Mouse (Mus musculus): ENCODE results near the gene Wnt4. TPM values are rescaled to one million over a fixed set of nuclear protein-coding genes. Genes with fewer than 3 reads are reported as not detected.

The Wnt4 gene
- polyA plus RNA-seq, 1 experiment: 0.05 TPM

DNA sequence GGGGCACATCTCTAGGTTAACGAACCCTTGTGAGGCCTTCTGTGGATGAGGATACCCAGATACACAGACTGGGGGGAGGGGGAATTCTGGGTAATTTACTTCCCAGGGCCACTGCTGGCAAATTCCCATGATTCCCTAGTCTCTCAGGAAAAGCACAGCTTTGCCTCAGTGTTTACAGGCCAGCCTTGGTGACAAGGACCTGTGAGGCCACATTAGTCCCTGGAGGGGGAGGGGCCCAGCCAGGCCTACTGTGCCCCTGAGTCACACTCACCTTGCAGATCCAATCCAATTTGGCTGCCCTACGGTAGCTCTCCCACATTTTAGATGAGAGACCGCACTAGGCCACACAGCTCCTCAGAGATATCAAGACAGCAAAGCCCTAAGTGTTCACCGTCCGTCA, 12.2 kb upstream of the Wnt4 start:
- no peaks in the 10 kb centered on the region for H3K36me3 ChIP-seq (ENCODE audit: control insufficient read depth, insufficient read depth, low read length)
- no peaks in the 10 kb centered on the region for H3K27me3 ChIP-seq (ENCODE audit: control insufficient read depth, insufficient read depth, low read length)
- no peaks in the 10 kb centered on the region for H3K4me1 ChIP-seq (ENCODE audit: control insufficient read depth, insufficient read depth, insufficient read length)
- no peak for DNase-seq (ENCODE audit: low read depth in 1 of 2, low spot score in 2 of 2)
- no peak for TF ChIP-seq POLR2A (IDR thresholded peaks at IDR 0.05; ENCODE audit: low read depth, low read length)
- no peak for TF ChIP-seq CTCF (IDR thresholded peaks at IDR 0.05; ENCODE audit: extremely low read depth, insufficient read depth, insufficient read length, insufficient replicate concordance)
- 90% methylated on average over 5 of the region's 5 CpGs for WGBS
- no peak overlapping the region for H3K27ac ChIP-seq (ENCODE audit: insufficient read depth, low read length)
- no peak overlapping the region for H3K4me3 ChIP-seq (ENCODE audit: extremely low read depth, insufficient read depth, insufficient read length)

DNA sequence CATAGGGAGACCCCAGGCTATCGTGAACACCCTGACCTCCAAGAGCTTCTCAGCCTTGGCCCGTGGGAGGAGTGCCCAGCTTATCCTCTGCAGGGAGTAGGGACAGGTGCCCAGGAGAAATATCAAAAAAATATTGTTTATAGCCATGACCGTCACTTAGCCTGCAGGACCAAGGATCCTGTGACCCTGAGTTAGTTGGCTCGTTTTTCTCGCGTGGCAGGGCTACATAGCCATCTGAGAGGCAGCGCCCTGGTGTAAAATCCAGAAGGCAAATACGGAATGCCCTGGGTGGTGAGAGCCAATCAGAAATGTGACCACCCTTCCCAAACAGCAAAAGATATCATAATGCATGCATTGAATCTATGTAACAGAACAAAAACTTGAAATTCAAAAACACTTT, 8.7 kb upstream of the Wnt4 start:
- TF ChIP-seq CTCF (IDR thresholded peaks at IDR 0.05; ENCODE audit: extremely low read depth, insufficient read depth, insufficient read length, insufficient replicate concordance): no peak
- TF ChIP-seq POLR2A (IDR thresholded peaks at IDR 0.05; ENCODE audit: low read depth, low read length): no peak
- WGBS: 88% methylated on average over 8 of the region's 8 CpGs
- Histone ChIP-seq H3K4me3 (ENCODE audit: extremely low read depth, insufficient read depth, insufficient read length) (no peak overlapping the region), H3K4me1 (ENCODE audit: control insufficient read depth, insufficient read depth, insufficient read length) (no peaks in the 10 kb centered on the region), H3K27me3 (ENCODE audit: control insufficient read depth, insufficient read depth, low read length) (no peaks in the 10 kb centered on the region), H3K36me3 (ENCODE audit: control insufficient read depth, insufficient read depth, low read length) (no peaks in the 10 kb centered on the region), H3K27ac (ENCODE audit: insufficient read depth, low read length) (no peak overlapping the region)
- DNase-seq (ENCODE audit: low read depth in 1 of 2, low spot score in 2 of 2): no peak

DNA sequence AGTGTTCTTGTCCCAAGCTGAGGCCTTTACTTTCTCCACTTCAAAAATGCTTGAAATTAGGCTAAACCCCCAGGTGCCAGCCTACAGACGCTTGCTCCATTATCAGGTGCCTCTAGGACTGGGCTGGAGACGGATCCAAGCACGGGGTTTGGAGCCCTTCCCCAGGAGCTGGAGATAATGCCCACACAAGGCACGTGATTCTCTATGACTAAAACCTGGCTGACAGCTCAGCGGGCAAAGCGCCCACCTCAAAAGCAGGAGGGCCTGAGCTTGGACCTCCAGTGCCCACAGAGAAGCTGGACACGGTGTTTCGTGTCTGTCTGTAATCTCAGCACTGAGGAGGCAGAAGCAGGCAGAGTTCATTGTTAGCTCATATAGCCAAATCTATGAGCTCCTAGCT, 5.4 kb upstream of the Wnt4 start:
- Histone ChIP-seq H3K36me3 (ENCODE audit: control insufficient read depth, insufficient read depth, low read length) (no peaks in the 10 kb centered on the region), H3K4me1 (ENCODE audit: control insufficient read depth, insufficient read depth, insufficient read length) (no peaks in the 10 kb centered on the region), H3K27me3 (ENCODE audit: control insufficient read depth, insufficient read depth, low read length) (peaks cover 3% of the 10 kb centered on the region; the same call in 1 of the 2 replicates), H3K4me3 (ENCODE audit: extremely low read depth, insufficient read depth, insufficient read length) (no peak overlapping the region), H3K27ac (ENCODE audit: insufficient read depth, low read length) (no peak overlapping the region)
- no peak for DNase-seq (ENCODE audit: low read depth in 1 of 2, low spot score in 2 of 2)
- TF ChIP-seq POLR2A (IDR thresholded peaks at IDR 0.05; ENCODE audit: low read depth, low read length): no peak
- TF ChIP-seq CTCF (IDR thresholded peaks at IDR 0.05; ENCODE audit: extremely low read depth, insufficient read depth, insufficient read length, insufficient replicate concordance): no peak
- WGBS: 87% methylated on average over 8 of the region's 8 CpGs

DNA sequence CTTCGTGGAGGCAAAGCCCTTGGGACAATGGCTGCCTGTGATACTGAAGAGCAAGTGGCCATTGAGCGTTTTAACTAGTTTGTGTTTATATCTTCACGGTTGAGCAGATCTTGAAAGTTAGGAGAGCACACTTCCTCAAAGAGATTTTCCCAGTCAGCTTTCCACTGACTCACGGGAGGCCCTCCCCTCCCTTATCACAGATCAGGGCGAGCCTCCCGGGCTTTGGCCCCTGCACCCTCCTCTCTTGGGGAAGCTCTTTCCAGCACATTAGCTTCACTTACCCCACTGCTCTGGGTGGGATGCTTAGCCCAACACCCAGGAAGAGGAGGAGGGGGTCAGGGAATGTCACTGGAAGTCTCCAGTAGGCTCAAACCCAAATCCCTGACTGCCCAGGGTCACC, 3.0 kb upstream of the Wnt4 start:
- peaks cover 18% of the 10 kb centered on the region for H3K27me3 ChIP-seq (ENCODE audit: control insufficient read depth, insufficient read depth, low read length)
- WGBS: 55% methylated on average over 6 of the region's 6 CpGs
- TF ChIP-seq POLR2A (IDR thresholded peaks at IDR 0.05; ENCODE audit: low read depth, low read length): no peak
- TF ChIP-seq CTCF (IDR thresholded peaks at IDR 0.05; ENCODE audit: extremely low read depth, insufficient read depth, insufficient read length, insufficient replicate concordance): no peak

DNA sequence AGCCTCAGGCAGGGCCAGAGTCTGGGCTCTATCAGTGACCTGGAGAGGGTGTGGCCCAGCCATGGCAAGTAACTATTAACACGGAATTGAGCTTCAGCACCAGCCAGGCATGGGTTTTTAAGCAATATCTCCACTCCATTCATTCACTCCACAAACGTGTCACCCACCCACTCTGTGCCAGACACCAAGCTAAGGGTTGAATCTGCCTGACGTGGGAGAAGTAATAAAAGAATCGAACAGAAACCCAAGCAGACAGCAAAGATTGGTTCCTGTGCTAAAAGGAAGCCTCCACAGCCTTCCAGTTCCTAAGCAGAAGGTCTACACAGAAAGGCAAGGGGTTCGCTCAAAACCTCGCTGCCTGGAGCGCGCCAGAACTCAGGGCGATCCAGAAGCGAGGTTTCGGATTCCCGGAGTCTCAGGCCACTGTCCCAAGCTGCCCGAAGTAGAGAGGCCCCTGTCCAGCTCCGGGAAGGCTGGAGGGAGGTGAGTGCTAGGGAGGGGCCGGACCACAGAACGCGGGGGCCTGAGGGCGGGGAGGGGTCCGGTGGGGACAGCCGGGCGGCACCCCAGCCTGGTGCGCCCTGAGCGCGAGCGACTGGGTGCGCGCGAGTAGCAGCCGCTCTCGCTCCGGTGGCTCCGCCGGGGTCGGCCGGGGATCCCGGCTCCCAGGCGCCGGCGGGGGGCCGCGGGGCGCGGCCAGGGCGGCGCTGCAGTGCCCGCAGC, 685 bp upstream of the Wnt4 start:
- TF ChIP-seq CTCF (IDR thresholded peaks at IDR 0.05; ENCODE audit: extremely low read depth, insufficient read depth, insufficient read length, insufficient replicate concordance) (no peak), POLR2A (IDR thresholded peaks at IDR 0.05; ENCODE audit: low read depth, low read length) (no peak)
- Histone ChIP-seq H3K4me1 (ENCODE audit: control insufficient read depth, insufficient read depth, insufficient read length) (peaks cover 3% of the 10 kb centered on the region; the same call in 1 of the 2 replicates), H3K27ac (ENCODE audit: insufficient read depth, low read length) (no peak overlapping the region), H3K4me3 (ENCODE audit: extremely low read depth, insufficient read depth, insufficient read length) (no peak overlapping the region), H3K36me3 (ENCODE audit: control insufficient read depth, insufficient read depth, low read length) (no peaks in the 10 kb centered on the region), H3K27me3 (ENCODE audit: control insufficient read depth, insufficient read depth, low read length) (peaks cover 18% of the 10 kb centered on the region)
- WGBS: 7% methylated on average over 45 of the region's 46 CpGs
- no peak for DNase-seq (ENCODE audit: low read depth in 1 of 2, low spot score in 2 of 2)

More for the DNA sequence above, 3.0 kb upstream of the Wnt4 start:
- no peak for DNase-seq (ENCODE audit: low read depth in 1 of 2, low spot score in 2 of 2)
- H3K27ac ChIP-seq (ENCODE audit: insufficient read depth, low read length): no peak overlapping the region
- H3K36me3 ChIP-seq (ENCODE audit: control insufficient read depth, insufficient read depth, low read length): no peaks in the 10 kb centered on the region
- H3K4me3 ChIP-seq (ENCODE audit: extremely low read depth, insufficient read depth, insufficient read length): no peak overlapping the region
- H3K4me1 ChIP-seq (ENCODE audit: control insufficient read depth, insufficient read depth, insufficient read length): peaks cover 3% of the 10 kb centered on the region; the same call in 1 of the 2 replicates

DNA sequence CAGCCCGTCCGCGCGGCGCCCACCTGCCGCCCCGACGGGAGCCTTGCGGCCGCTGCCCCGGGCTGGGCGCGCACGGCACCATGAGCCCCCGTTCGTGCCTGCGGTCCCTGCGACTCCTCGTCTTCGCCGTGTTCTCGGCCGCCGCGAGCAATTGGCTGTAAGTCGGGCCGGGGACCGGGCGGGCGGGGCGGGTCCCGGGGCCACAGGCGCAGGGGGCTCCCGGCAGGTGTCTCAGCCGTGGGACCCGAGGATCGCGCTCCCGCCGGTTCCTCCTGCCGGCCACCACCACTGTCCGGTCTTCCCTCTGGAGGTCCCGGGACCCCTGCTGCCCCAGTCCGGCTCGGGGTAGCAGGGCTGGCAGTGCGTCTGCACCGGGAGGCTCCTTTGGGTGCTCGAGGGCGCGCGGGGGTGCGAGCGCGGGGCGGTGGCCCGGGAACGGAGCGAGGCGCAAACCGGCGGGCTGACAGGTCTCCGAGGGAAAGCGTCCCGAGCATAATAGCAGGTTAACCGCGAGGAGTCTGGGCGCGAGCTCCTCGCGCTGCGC, 383 bp downstream of the Wnt4 start:
- 3% methylated on average over 56 of the region's 71 CpGs for WGBS
- Histone ChIP-seq H3K4me3 (ENCODE audit: extremely low read depth, insufficient read depth, insufficient read length) (no peak overlapping the region), H3K27ac (ENCODE audit: insufficient read depth, low read length) (no peak overlapping the region), H3K27me3 (ENCODE audit: control insufficient read depth, insufficient read depth, low read length) (peaks cover 18% of the 10 kb centered on the region), H3K36me3 (ENCODE audit: control insufficient read depth, insufficient read depth, low read length) (no peaks in the 10 kb centered on the region), H3K4me1 (ENCODE audit: control insufficient read depth, insufficient read depth, insufficient read length) (peaks cover 3% of the 10 kb centered on the region; the same call in 1 of the 2 replicates)
- DNase-seq (ENCODE audit: low read depth in 1 of 2, low spot score in 2 of 2): no peak
- TF ChIP-seq CTCF (IDR thresholded peaks at IDR 0.05; ENCODE audit: extremely low read depth, insufficient read depth, insufficient read length, insufficient replicate concordance) (no peak), POLR2A (IDR thresholded peaks at IDR 0.05; ENCODE audit: low read depth, low read length) (no peak)

All from spleen, adult 2 months (tissue).